20 mouse cellular contexts compared by ENCODE assay signal in genomic region chr17:13488608-13489324, GRCm38 (mm10).
DNase-seq lines count a peak whose midpoint lies in the region; ATAC-seq and TF ChIP-seq lines count a peak whose summit lies in the region.
"Had no signal": no experiment of that assay in that cellular context is flagged by ENCODE, and none has a peak within 500 bp of the region (broad histone marks: within the 10 kb centered on the region; RNA-seq: fewer than 3 reads in every experiment).

No protein-coding gene starts in this region.

- no peak for TF ChIP-seq CTCF in kidney, postnatal 0 days (IDR thresholded peaks at IDR 0.05; ENCODE audit: low read depth)
- no peak for TF ChIP-seq CTCF in lung, postnatal 0 days (IDR thresholded peaks at IDR 0.05)
- TF ChIP-seq CTCF in lung, adult 2 months (IDR thresholded peaks at IDR 0.05; ENCODE audit: insufficient read depth, low read length) = no peak

- no peaks in the 10 kb centered on the region for H3K9me3 ChIP-seq in heart, embryonic 12.5 days (replicated peaks)
- H3K9me3 ChIP-seq in kidney, postnatal 0 days (replicated peaks; ENCODE audit: low read length) = no peaks in the 10 kb centered on the region
- no peaks in the 10 kb centered on the region for H3K9me3 ChIP-seq in lung, postnatal 0 days (ENCODE audit: low read length)
- H3K9me3 ChIP-seq in stomach, embryonic 16.5 days (replicated peaks; ENCODE audit: control insufficient read depth, low read length) = no peaks in the 10 kb centered on the region
- H3K9me3 ChIP-seq: hindbrain, embryonic 13.5 days; intestine, embryonic 15.5 days; limb, embryonic 13.5 days; midbrain, embryonic 13.5 days; neural tube, embryonic 12.5 days had no signal

- ATAC-seq in heart, embryonic 12.5 days (ENCODE audit: insufficient number of reproducible peaks, low FRiP score) = 0 out of 2 replicates have a peak, but pooled peaks have one; percentile 12
- ATAC-seq in kidney, postnatal 0 days (replicated peaks; ENCODE audit: low FRiP score, low read depth) = peak; percentile 64; the same call in 1 of the 2 replicates
- ATAC-seq in lung, postnatal 0 days = peak; percentile 82
- ATAC-seq in stomach, embryonic 16.5 days (ENCODE audit: insufficient read depth, low FRiP score) = peak; percentile 57; the same call in 1 of the 2 replicates
- ATAC-seq: intestine, embryonic 15.5 days; midbrain, embryonic 13.5 days had no signal

- intact Hi-C loops in heart, postnatal 36 days (cut with DNase I) = no loop called here

- peaks cover 33% of the 10 kb centered on the region for H3K4me1 ChIP-seq in heart, embryonic 12.5 days (replicated peaks)
- H3K4me1 ChIP-seq in kidney, postnatal 0 days (replicated peaks; ENCODE audit: insufficient read depth, low read length) = no peaks in the 10 kb centered on the region
- no peaks in the 10 kb centered on the region for H3K4me1 ChIP-seq in lung, postnatal 0 days (ENCODE audit: insufficient read depth, low read depth, low read length)
- peaks cover 6% of the 10 kb centered on the region; the same call in 1 of the 2 replicates for H3K4me1 ChIP-seq in lung, adult 2 months (ENCODE audit: control insufficient read depth, insufficient read depth, low read length)
- peaks cover 5% of the 10 kb centered on the region; the same call in 1 of the 2 replicates for H3K4me1 ChIP-seq in stomach, embryonic 16.5 days (ENCODE audit: control insufficient read depth, insufficient read depth, low read length)
- H3K4me1 ChIP-seq: intestine, embryonic 15.5 days; limb, embryonic 13.5 days; midbrain, embryonic 13.5 days; neural tube, embryonic 12.5 days had no signal

- TF ChIP-seq POLR2A in lung, adult 2 months (IDR thresholded peaks at IDR 0.05; ENCODE audit: borderline replicate concordance, extremely low read depth, low read depth, low read length) = no peak

- H3K4me2 ChIP-seq in heart, embryonic 12.5 days = 0 out of 2 replicates have a peak overlapping the region, but pooled peaks have one; percentile 32
- H3K4me2 ChIP-seq in kidney, postnatal 0 days (ENCODE audit: low read length) = no peak overlapping the region
- no peak overlapping the region for H3K4me2 ChIP-seq in lung, postnatal 0 days (replicated peaks; ENCODE audit: low read depth, low read length)
- no peak overlapping the region for H3K4me2 ChIP-seq in stomach, embryonic 16.5 days (ENCODE audit: low read depth, low read length)
- H3K4me2 ChIP-seq: hindbrain, embryonic 13.5 days; intestine, embryonic 15.5 days; limb, embryonic 13.5 days; midbrain, embryonic 13.5 days; neural tube, embryonic 12.5 days had no signal

- H3K36me3 ChIP-seq in heart, embryonic 12.5 days = no peaks in the 10 kb centered on the region
- no peaks in the 10 kb centered on the region for H3K36me3 ChIP-seq in kidney, postnatal 0 days (ENCODE audit: insufficient read depth, low read length)
- H3K36me3 ChIP-seq in lung, postnatal 0 days (ENCODE audit: insufficient read depth, low read length) = no peaks in the 10 kb centered on the region
- H3K36me3 ChIP-seq in stomach, embryonic 16.5 days (ENCODE audit: control insufficient read depth, insufficient read depth, low read length) = no peaks in the 10 kb centered on the region
- H3K36me3 ChIP-seq: hindbrain, embryonic 13.5 days; intestine, embryonic 15.5 days; limb, embryonic 13.5 days; midbrain, embryonic 13.5 days; neural tube, embryonic 12.5 days had no signal

- DNase-seq in heart, postnatal 36 days = no peak
- DNase-seq in kidney, postnatal 0 days (ENCODE audit: low spot score) = peak; percentile 51
- no peak for DNase-seq in kidney, postnatal 14 days
- peak; percentile 57 for DNase-seq in lung, postnatal 0 days (ENCODE audit: low spot score)
- DNase-seq in lung, adult 2 months = no peak
- DNase-seq in right cerebral cortex, postnatal 36 days (ENCODE audit: low spot score in 2 of 2) = no peak
- DNase-seq: B cell, adult 2 months; cerebellum, adult 2 months; cerebellum, postnatal 36 days; layer of hippocampus, postnatal 36 days; thymus, postnatal 36 days had no signal

- 47% methylated on average over 9 of the region's 9 CpGs for WGBS in heart, embryonic 12.5 days
- WGBS in kidney, postnatal 0 days = 53% methylated on average over 9 of the region's 9 CpGs
- 49% methylated on average over 9 of the region's 9 CpGs for whole genome bisulfite sequencing in lung, postnatal 0 days
- 53% methylated on average over 9 of the region's 9 CpGs for WGBS in lung, adult 2 months
- 66% methylated on average over 9 of the region's 9 CpGs for WGBS in stomach, embryonic 16.5 days

- peak; percentile 62 for TF ChIP-seq EP300 in lung, postnatal 0 days (IDR thresholded peaks at IDR 0.05)

- H3K9ac ChIP-seq in heart, embryonic 12.5 days = no peak overlapping the region
- H3K9ac ChIP-seq in kidney, postnatal 0 days (ENCODE audit: low read depth, low read length) = no peak overlapping the region
- no peak overlapping the region for H3K9ac ChIP-seq in lung, postnatal 0 days (replicated peaks; ENCODE audit: low read depth)
- no peak overlapping the region for H3K9ac ChIP-seq in stomach, embryonic 16.5 days (ENCODE audit: low read length)
- H3K9ac ChIP-seq: hindbrain, embryonic 13.5 days; intestine, embryonic 15.5 days; limb, embryonic 13.5 days; liver, embryonic 14.5 days; midbrain, embryonic 13.5 days; neural tube, embryonic 12.5 days had no signal

- no peaks in the 10 kb centered on the region for H3K27me3 ChIP-seq in heart, embryonic 12.5 days (replicated peaks)
- no peaks in the 10 kb centered on the region for H3K27me3 ChIP-seq in kidney, postnatal 0 days (ENCODE audit: insufficient read depth, low read length)
- H3K27me3 ChIP-seq in lung, postnatal 0 days (replicated peaks; ENCODE audit: insufficient read depth, low read length) = no peaks in the 10 kb centered on the region
- H3K27me3 ChIP-seq in stomach, embryonic 16.5 days (ENCODE audit: control insufficient read depth, insufficient read depth, low read length) = no peaks in the 10 kb centered on the region
- H3K27me3 ChIP-seq: hindbrain, embryonic 13.5 days; intestine, embryonic 15.5 days; limb, embryonic 13.5 days; midbrain, embryonic 13.5 days; neural tube, embryonic 12.5 days had no signal

- peak overlapping the region; percentile 94 for H3K27ac ChIP-seq in heart, embryonic 12.5 days (ENCODE audit: poor library complexity, severe bottlenecking)
- no peak overlapping the region for H3K27ac ChIP-seq in kidney, postnatal 0 days
- H3K27ac ChIP-seq in lung, postnatal 0 days (ENCODE audit: low read length) = peak overlapping the region; percentile 20
- H3K27ac ChIP-seq in stomach, embryonic 16.5 days (ENCODE audit: low read length) = no peak overlapping the region
- H3K27ac ChIP-seq: hindbrain, embryonic 13.5 days; intestine, embryonic 15.5 days; limb, embryonic 13.5 days; liver, embryonic 14.5 days; midbrain, embryonic 13.5 days; neural tube, embryonic 12.5 days had no signal

- no peak overlapping the region for H3K4me3 ChIP-seq in heart, embryonic 12.5 days
- H3K4me3 ChIP-seq in kidney, postnatal 0 days (replicated peaks; ENCODE audit: low read depth, low read length) = no peak overlapping the region
- no peak overlapping the region for H3K4me3 ChIP-seq in lung, postnatal 0 days (ENCODE audit: low read depth, low read length)
- H3K4me3 ChIP-seq in lung, adult 2 months (replicated peaks; ENCODE audit: extremely low read depth, low read depth, low read length) = no peak overlapping the region
- no peak overlapping the region for H3K4me3 ChIP-seq in stomach, embryonic 16.5 days (replicated peaks; ENCODE audit: low read length)
- H3K4me3 ChIP-seq: gastrocnemius, adult 2 months; hindbrain, embryonic 13.5 days; intestine, embryonic 15.5 days; limb, embryonic 13.5 days; midbrain, embryonic 13.5 days; neural tube, embryonic 12.5 days had no signal

Comparison
In these comparisons a context has a peak if more than half of its experiments do, and no peak if none do; other contexts are left out.
1. DNase-seq: peak in kidney, postnatal 0 days (single experiment) and lung, postnatal 0 days (single experiment); none in heart, postnatal 36 days (0 of 2), kidney, postnatal 14 days (single experiment), lung, adult 2 months (single experiment) and right cerebral cortex, postnatal 36 days (0 of 2).
2. ATAC-seq: peak in every context shown above with its lines; median percentile 82 in lung, postnatal 0 days; 64 in kidney, postnatal 0 days; 57 in stomach, embryonic 16.5 days; 12 in heart, embryonic 12.5 days.
3. H3K27ac ChIP-seq: peak in heart, embryonic 12.5 days (single experiment) and lung, postnatal 0 days (single experiment); none in kidney, postnatal 0 days (single experiment) and stomach, embryonic 16.5 days (single experiment).